Mouse (Mus musculus) spleen, adult 12 weeks (tissue): ENCODE results near the gene Fam199x.
A peak's percentile ranks its signal among the peaks of the same experiment; 100 is the strongest.

ENCODE experiments used
- DNase-seq: peaks from one replicate; pipeline ENCODE4 v3.0.0; 2022; ENCODE audit warnings: low spot score

Gene Fam199x

GRCm38 (mm10) chrX:137049425-137050225, at the start of gene Fam199x:
Gene Fam199x, plus strand, starts transcription at chrX:137049594.
- DNase-seq = peak; percentile 59

GRCm38 (mm10) chrX:137015099-137015709, 34.2 kb upstream of the Fam199x start:
- DNase-seq = peak; percentile 7

- no peak for DNase-seq
Observed at GRCm38 (mm10) chrX:137017668-137018067, 31.7 kb upstream of the Fam199x start.

GRCm38 (mm10) chrX:137019310-137019709, 30.1 kb upstream of the Fam199x start:
- peak; percentile 21 for DNase-seq

- no peak for DNase-seq
Observed at GRCm38 (mm10) chrX:137030916-137031315, 18.5 kb upstream of the Fam199x start.

GRCm38 (mm10) chrX:137031726-137032125, 17.7 kb upstream of the Fam199x start:
- DNase-seq = no peak

- no peak for DNase-seq
Observed at GRCm38 (mm10) chrX:137034322-137034721, 15.1 kb upstream of the Fam199x start.

- no peak for DNase-seq
Observed at GRCm38 (mm10) chrX:137037470-137037999, 11.9 kb upstream of the Fam199x start.

- peak; percentile 68 for DNase-seq
Observed at GRCm38 (mm10) chrX:137038000-137038483, 11.4 kb upstream of the Fam199x start, which contains the start of gene Slc25a53. Gene Slc25a53, minus strand, starts transcription at chrX:137038302.

- no peak for DNase-seq
Observed at GRCm38 (mm10) chrX:137038502-137038901, 10.9 kb upstream of the Fam199x start.

- no peak for DNase-seq
Observed at GRCm38 (mm10) chrX:137049060-137049424, 352 bp upstream of the Fam199x start.

GRCm38 (mm10) chrX:137063202-137063601, 13.8 kb downstream of the Fam199x start:
- no peak for DNase-seq

GRCm38 (mm10) chrX:137104531-137104930, 55.1 kb downstream of the Fam199x start:
- DNase-seq = no peak

- no peak for DNase-seq
Observed at GRCm38 (mm10) chrX:137106498-137106897, 57.1 kb downstream of the Fam199x start.

GRCm38 (mm10) chrX:137118097-137118746, 68.8 kb downstream of the Fam199x start:
- no peak for DNase-seq

- no peak for DNase-seq
Observed at GRCm38 (mm10) chrX:137119675-137120423, 70.5 kb downstream of the Fam199x start.

GRCm38 (mm10) chrX:137121718-137122117, 72.3 kb downstream of the Fam199x start, which contains the start of gene Esx1:
Gene Esx1, minus strand, starts transcription at chrX:137122083.
- DNase-seq = no peak

- DNase-seq = no peak
Observed at GRCm38 (mm10) chrX:137127542-137127941, 78.1 kb downstream of the Fam199x start.
